Comparison of ENCODE assay signal across 12 mouse cellular contexts in genomic region chr2:40332294-40332874, GRCm38 (mm10).
A peak's percentile ranks its signal among the peaks of the same experiment; 100 is the strongest.
DNase-seq lines count a peak whose midpoint lies in the region; ATAC-seq lines count a peak whose summit lies in the region.
"Had no signal": no experiment of that assay in that cellular context is flagged by ENCODE, and none has a peak within 500 bp of the region (broad histone marks: within the 10 kb centered on the region; RNA-seq: fewer than 3 reads in every experiment).

No protein-coding gene starts in this region.

- H3K9me3 ChIP-seq in forebrain, embryonic 14.5 days (replicated peaks; ENCODE audit: control insufficient read depth, low read length): no peaks in the 10 kb centered on the region
- H3K9me3 ChIP-seq in midbrain, embryonic 12.5 days: no peaks in the 10 kb centered on the region
- H3K9me3 ChIP-seq: heart, embryonic 12.5 days; limb, embryonic 12.5 days had no signal

- H3K4me3 ChIP-seq in forebrain, embryonic 14.5 days (ENCODE audit: low read depth, low read length): no peak overlapping the region
- H3K4me3 ChIP-seq in midbrain, embryonic 12.5 days: no peak overlapping the region
- H3K4me3 ChIP-seq: heart, embryonic 12.5 days; limb, embryonic 12.5 days had no signal

- no peaks in the 10 kb centered on the region for H3K36me3 ChIP-seq in forebrain, embryonic 14.5 days (ENCODE audit: control insufficient read depth, insufficient read depth, low read length)
- no peaks in the 10 kb centered on the region for H3K36me3 ChIP-seq in midbrain, embryonic 12.5 days
- H3K36me3 ChIP-seq: heart, embryonic 12.5 days; limb, embryonic 12.5 days had no signal

- H3K27ac ChIP-seq in forebrain, embryonic 14.5 days (ENCODE audit: low read depth, low read length): no peak overlapping the region
- peak overlapping the region; percentile 64 for H3K27ac ChIP-seq in midbrain, embryonic 12.5 days (replicated peaks)
- H3K27ac ChIP-seq: limb, embryonic 12.5 days had no signal

- H3K4me1 ChIP-seq in forebrain, embryonic 14.5 days (ENCODE audit: control insufficient read depth, insufficient read depth, low read length): no peaks in the 10 kb centered on the region
- 0 out of 2 replicates have a peak, but pooled peaks cover 7% of the 10 kb centered on the region for H3K4me1 ChIP-seq in midbrain, embryonic 12.5 days
- H3K4me1 ChIP-seq: heart, embryonic 12.5 days; limb, embryonic 12.5 days had no signal

- ATAC-seq in forebrain, embryonic 14.5 days: peak; percentile 79
- ATAC-seq in midbrain, embryonic 12.5 days (ENCODE audit: low FRiP score, low read depth): peak; percentile 84
- ATAC-seq in activated CD4-positive, CD25-positive, alpha-beta regulatory T cell, adult 4 months: no peak

- H3K9ac ChIP-seq in forebrain, embryonic 14.5 days (ENCODE audit: low read length): no peak overlapping the region
- no peak overlapping the region for H3K9ac ChIP-seq in midbrain, embryonic 12.5 days (replicated peaks)
- H3K9ac ChIP-seq: heart, embryonic 12.5 days; limb, embryonic 12.5 days; lung, embryonic 14.5 days had no signal

- peak; percentile 5 for DNase-seq in kidney, adult 11 months
- no peak for DNase-seq in kidney, adult 18-20 months
- peak; percentile 86 for DNase-seq in R1 (ENCODE audit: low read depth, low spot score)
- peak; percentile 40 for DNase-seq in forebrain, embryonic 14.5 days (ENCODE audit: low spot score)
- no peak for DNase-seq in urinary bladder, postnatal 25 days (ENCODE audit: low spot score)
- DNase-seq in left cerebral cortex, adult 8-10 months (ENCODE audit: low spot score in 2 of 2): no peak
- DNase-seq: lung, embryonic 14.5 days; right cerebral cortex, postnatal 14 days had no signal

- no peaks in the 10 kb centered on the region for H3K27me3 ChIP-seq in forebrain, embryonic 14.5 days (replicated peaks; ENCODE audit: control insufficient read depth, insufficient read depth, low read length)
- no peaks in the 10 kb centered on the region for H3K27me3 ChIP-seq in midbrain, embryonic 12.5 days
- H3K27me3 ChIP-seq: heart, embryonic 12.5 days; limb, embryonic 12.5 days had no signal

- H3K4me2 ChIP-seq in forebrain, embryonic 14.5 days (ENCODE audit: low read length): no peak overlapping the region
- no peak overlapping the region for H3K4me2 ChIP-seq in midbrain, embryonic 12.5 days (replicated peaks)
- H3K4me2 ChIP-seq: heart, embryonic 12.5 days; limb, embryonic 12.5 days; lung, embryonic 14.5 days had no signal

Comparison
In these comparisons a context has a peak if more than half of its experiments do, and no peak if none do; other contexts are left out.
1. DNase-seq: peak in kidney, adult 11 months (single experiment), R1 (single experiment) and forebrain, embryonic 14.5 days (single experiment); none in kidney, adult 18-20 months (single experiment), urinary bladder, postnatal 25 days (single experiment) and left cerebral cortex, adult 8-10 months (0 of 2).